Mouse (Mus musculus) E14TG2a.4 (cell line): ENCODE measurements around the gene Opa3.

Experiments used
- H3K27me3 ChIP-seq: 2 replicates; pipeline ENCODE4 v1.6.1; 2014; ENCODE audit warnings: low read length, control low read depth; ENCODE audit not compliant: insufficient read depth
- H3K36me3 ChIP-seq: 2 replicates; pipeline ENCODE4 v1.6.1; 2014; ENCODE audit warnings: low read length, control low read depth; ENCODE audit not compliant: insufficient read depth
- H3K4me1 ChIP-seq: replicated peaks from 2 replicates; pipeline ENCODE4 v1.6.1; 2014; ENCODE audit warnings: low read depth, low read length, control low read depth
- H3K4me3 ChIP-seq: replicated peaks from 2 replicates; pipeline ENCODE4 v1.5.1; 2014; ENCODE audit warnings: mild to moderate bottlenecking, low read length
- H3K9me3 ChIP-seq: 2 replicates; pipeline ENCODE4 v1.6.1; 2014; ENCODE audit warnings: low read length, control low read depth
- CTCF ChIP-seq: conservative IDR thresholded peaks from 2 replicates; pipeline ENCODE4 v1.5.1; 2014; ENCODE audit warnings: low read length
- NANOG ChIP-seq: IDR thresholded peaks from 2 replicates; pipeline ENCODE4 v1.6.1; 2014; ENCODE audit warnings: borderline replicate concordance, low read length, mixed read lengths
- POU5F1 ChIP-seq: IDR thresholded peaks from 2 replicates; pipeline ENCODE4 v1.6.1; 2014; ENCODE audit warnings: low read length, borderline replicate concordance

The Opa3 gene

DNA sequence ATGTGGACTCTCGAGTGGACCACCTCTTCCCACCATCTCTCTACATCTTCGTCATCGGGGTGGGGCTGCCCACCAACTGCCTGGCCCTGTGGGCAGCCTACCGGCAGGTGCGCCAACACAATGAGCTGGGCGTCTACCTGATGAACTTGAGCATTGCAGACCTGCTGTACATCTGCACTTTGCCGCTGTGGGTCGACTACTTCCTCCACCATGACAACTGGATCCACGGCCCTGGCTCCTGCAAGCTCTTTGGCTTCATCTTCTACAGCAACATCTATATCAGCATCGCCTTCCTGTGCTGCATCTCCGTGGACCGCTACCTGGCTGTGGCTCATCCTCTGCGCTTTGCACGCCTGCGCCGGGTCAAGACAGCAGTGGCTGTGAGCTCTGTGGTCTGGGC is 5.9 kb upstream of the Opa3 start:
- Histone ChIP-seq H3K4me1 (peaks cover 68% of the 10 kb centered on the region), H3K9me3 (peaks cover 7% of the 10 kb centered on the region; the same call in 1 of the 2 replicates), H3K27me3 (no peaks in the 10 kb centered on the region), H3K36me3 (peaks cover 38% of the 10 kb centered on the region), H3K4me3 (peak overlapping the region; percentile 64)
- TF ChIP-seq POU5F1 (no peak), NANOG (no peak), CTCF (no peak)

GRCm38 (mm10) chr7:19222875-19223274 is 5.3 kb upstream of the Opa3 start:
- H3K36me3 ChIP-seq = peaks cover 38% of the 10 kb centered on the region
- H3K27me3 ChIP-seq = no peaks in the 10 kb centered on the region
- H3K4me3 ChIP-seq = peak overlapping the region; percentile 64
- TF ChIP-seq POU5F1 (no peak), CTCF (no peak), NANOG (no peak)
- peaks cover 7% of the 10 kb centered on the region; the same call in 1 of the 2 replicates for H3K9me3 ChIP-seq
- H3K4me1 ChIP-seq = peaks cover 66% of the 10 kb centered on the region

DNA sequence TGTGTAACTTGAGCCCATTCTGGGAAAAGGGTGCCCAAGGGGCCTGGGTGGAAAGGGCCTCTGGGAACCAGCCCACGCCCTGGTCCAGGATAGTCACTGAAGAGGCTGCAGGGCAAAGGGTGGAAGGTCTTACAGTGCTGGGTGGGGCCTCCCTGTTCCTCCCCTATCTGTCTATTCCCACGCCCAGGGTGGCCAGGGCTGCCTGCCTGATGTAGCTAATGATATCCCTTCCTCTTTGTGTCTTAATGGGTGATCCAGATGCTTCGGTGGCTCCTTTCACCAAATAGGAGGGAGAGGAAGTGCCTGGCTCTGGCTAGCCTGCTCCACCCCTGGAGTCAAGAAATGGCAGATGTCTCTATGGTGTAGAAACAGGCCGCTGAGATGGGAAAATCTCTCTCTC is 3.2 kb upstream of the Opa3 start:
- no peak overlapping the region for H3K4me3 ChIP-seq
- no peak for TF ChIP-seq CTCF
- no peak for TF ChIP-seq NANOG
- TF ChIP-seq POU5F1 = no peak
- H3K4me1 ChIP-seq = peaks cover 64% of the 10 kb centered on the region
- no peaks in the 10 kb centered on the region for H3K9me3 ChIP-seq
- no peaks in the 10 kb centered on the region for H3K27me3 ChIP-seq
- H3K36me3 ChIP-seq = peaks cover 34% of the 10 kb centered on the region

- Histone ChIP-seq H3K4me1 (peaks cover 80% of the 10 kb centered on the region), H3K9me3 (no peaks in the 10 kb centered on the region), H3K4me3 (peak overlapping the region; percentile 89), H3K27me3 (no peaks in the 10 kb centered on the region), H3K36me3 (peaks cover 52% of the 10 kb centered on the region)
- TF ChIP-seq POU5F1 = no peak
Measured at GRCm38 (mm10) chr7:19226817-19227797, 1.0 kb upstream of the Opa3 start.

DNA sequence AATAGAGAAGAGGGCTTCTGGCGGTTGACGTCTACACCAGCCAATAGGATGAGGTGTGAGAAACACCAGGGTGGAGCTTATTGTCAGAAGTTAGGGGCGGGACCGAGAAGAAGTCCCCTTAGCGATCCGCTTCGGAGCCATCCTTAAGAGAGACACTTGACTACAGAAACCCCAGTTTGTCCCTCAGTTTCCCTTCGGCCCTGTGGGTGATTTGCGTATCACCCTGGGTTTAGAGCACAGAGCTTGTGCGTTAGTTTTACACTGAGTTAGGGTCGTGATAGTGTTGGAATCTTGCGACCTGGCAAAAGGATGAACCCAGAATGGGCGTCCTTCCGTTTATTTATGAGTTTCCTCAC is 637 bp downstream of the Opa3 start:
- no peaks in the 10 kb centered on the region for H3K9me3 ChIP-seq
- H3K4me3 ChIP-seq = peak overlapping the region; percentile 90
- H3K4me1 ChIP-seq = peaks cover 76% of the 10 kb centered on the region
- peaks cover 55% of the 10 kb centered on the region for H3K36me3 ChIP-seq
- H3K27me3 ChIP-seq = no peaks in the 10 kb centered on the region
- TF ChIP-seq POU5F1 = no peak
- no peak for TF ChIP-seq NANOG
- no peak for TF ChIP-seq CTCF

- H3K4me3 ChIP-seq = peak overlapping the region; percentile 90
- no peaks in the 10 kb centered on the region for H3K27me3 ChIP-seq
- peaks cover 71% of the 10 kb centered on the region for H3K4me1 ChIP-seq
- peaks cover 50% of the 10 kb centered on the region for H3K36me3 ChIP-seq
- H3K9me3 ChIP-seq = no peaks in the 10 kb centered on the region
- TF ChIP-seq NANOG (no peak), CTCF (no peak), POU5F1 (no peak)
Measured at GRCm38 (mm10) chr7:19229404-19229803, 1.3 kb downstream of the Opa3 start.

- H3K27me3 ChIP-seq = no peaks in the 10 kb centered on the region
- H3K36me3 ChIP-seq = peaks cover 49% of the 10 kb centered on the region
- peaks cover 71% of the 10 kb centered on the region for H3K4me1 ChIP-seq
- H3K4me3 ChIP-seq = no peak overlapping the region
- H3K9me3 ChIP-seq = no peaks in the 10 kb centered on the region
- no peak for TF ChIP-seq POU5F1
- no peak for TF ChIP-seq CTCF
- TF ChIP-seq NANOG = no peak
Measured at GRCm38 (mm10) chr7:19230041-19230580, 2.0 kb downstream of the Opa3 start.

GRCm38 (mm10) chr7:19230899-19231298 is 2.8 kb downstream of the Opa3 start:
- Histone ChIP-seq H3K4me1 (peaks cover 71% of the 10 kb centered on the region), H3K27me3 (no peaks in the 10 kb centered on the region), H3K36me3 (peaks cover 41% of the 10 kb centered on the region), H3K4me3 (no peak overlapping the region), H3K9me3 (no peaks in the 10 kb centered on the region)
- TF ChIP-seq CTCF (no peak), NANOG (no peak), POU5F1 (no peak)

DNA sequence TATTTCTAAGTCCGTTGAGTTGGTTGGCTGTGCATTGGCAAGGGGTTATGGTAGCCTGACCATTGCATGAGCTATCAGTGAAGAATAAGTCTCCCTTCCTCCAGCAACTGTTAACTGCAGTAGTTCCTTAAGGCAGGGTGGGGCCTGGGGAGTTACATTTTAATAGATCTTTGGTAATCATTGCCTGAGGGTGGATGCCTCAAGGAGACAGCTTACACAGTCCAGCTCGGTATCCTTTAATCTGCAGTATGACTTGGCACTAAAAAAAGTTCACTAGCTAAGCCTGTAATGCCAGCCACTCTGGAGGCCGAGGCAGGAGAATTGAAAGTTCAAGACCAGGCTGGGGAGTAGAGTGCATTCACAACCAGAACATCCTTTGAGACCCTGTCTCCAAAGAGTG is 3.7 kb downstream of the Opa3 start:
- no peak overlapping the region for H3K4me3 ChIP-seq

More for the DNA sequence above, 3.7 kb downstream of the Opa3 start:
- Histone ChIP-seq H3K9me3 (no peaks in the 10 kb centered on the region), H3K36me3 (peaks cover 40% of the 10 kb centered on the region), H3K4me1 (peaks cover 74% of the 10 kb centered on the region), H3K27me3 (no peaks in the 10 kb centered on the region)
- TF ChIP-seq POU5F1 = no peak
- no peak for TF ChIP-seq NANOG
- TF ChIP-seq CTCF = no peak
